ENCODE assay signal across 10 mouse cellular contexts in genomic region chr6:125084424-125084823, GRCm38 (mm10). TPM values are rescaled to one million over a fixed set of nuclear protein-coding genes. Genes with fewer than 3 reads are reported as not detected.
DNase-seq lines count a peak whose midpoint lies in the region; ATAC-seq and TF ChIP-seq lines count a peak whose summit lies in the region.
"Had no signal": no experiment of that assay in that cellular context is flagged by ENCODE, and none has a peak within 500 bp of the region (broad histone marks: within the 10 kb centered on the region; RNA-seq: fewer than 3 reads in every experiment).

No protein-coding gene starts in this region.

- H3K4me2 ChIP-seq in hindbrain, embryonic 16.5 days (ENCODE audit: low read length): no peak overlapping the region
- H3K4me2 ChIP-seq: heart, embryonic 15.5 days; stomach, embryonic 15.5 days had no signal

- peaks cover 34% of the 10 kb centered on the region for H3K27me3 ChIP-seq in forebrain, embryonic 10.5 days (ENCODE audit: poor library complexity, severe bottlenecking)
- no peaks in the 10 kb centered on the region for H3K27me3 ChIP-seq in hindbrain, embryonic 16.5 days (replicated peaks; ENCODE audit: control insufficient read depth, insufficient read depth, low read length)
- peaks cover 17% of the 10 kb centered on the region for H3K27me3 ChIP-seq in limb, embryonic 10.5 days (ENCODE audit: low read depth, poor library complexity, severe bottlenecking)
- H3K27me3 ChIP-seq: stomach, embryonic 15.5 days had no signal

- WGBS in forebrain, embryonic 10.5 days: 8% methylated on average over 4 of the region's 4 CpGs
- WGBS in hindbrain, embryonic 16.5 days: 2% methylated on average over 4 of the region's 4 CpGs
- 8% methylated on average over 4 of the region's 4 CpGs for WGBS in limb, embryonic 10.5 days

- TF ChIP-seq POLR2A in bone marrow macrophage, adult 2 months (IDR thresholded peaks at IDR 0.05; ENCODE audit: borderline replicate concordance, low read depth, low read length): no peak

- peak overlapping the region; percentile 7 for H3K9ac ChIP-seq in hindbrain, embryonic 16.5 days (ENCODE audit: low read depth, low read length)
- H3K9ac ChIP-seq: heart, embryonic 15.5 days; stomach, embryonic 15.5 days had no signal

- H3K27ac ChIP-seq in bone marrow macrophage, adult 2 months (ENCODE audit: insufficient read depth, low read depth, low read length): peak overlapping the region; percentile 59; the same call in 1 of the 2 replicates
- H3K27ac ChIP-seq in forebrain, embryonic 10.5 days: peak overlapping the region; percentile 48
- no peak overlapping the region for H3K27ac ChIP-seq in hindbrain, embryonic 16.5 days (ENCODE audit: low read depth, low read length)
- H3K27ac ChIP-seq in limb, embryonic 10.5 days: peak overlapping the region; percentile 28; the same call in 1 of the 2 replicates
- H3K27ac ChIP-seq: heart, embryonic 15.5 days; stomach, embryonic 15.5 days had no signal

- H3K9me3 ChIP-seq in forebrain, embryonic 10.5 days: no peaks in the 10 kb centered on the region
- no peaks in the 10 kb centered on the region for H3K9me3 ChIP-seq in hindbrain, embryonic 16.5 days (ENCODE audit: control insufficient read depth, low read length)
- H3K9me3 ChIP-seq in limb, embryonic 10.5 days (replicated peaks): no peaks in the 10 kb centered on the region
- H3K9me3 ChIP-seq: heart, embryonic 15.5 days; stomach, embryonic 15.5 days had no signal

- ATAC-seq in hindbrain, embryonic 16.5 days: peak; percentile 19

- H3K36me3 ChIP-seq in forebrain, embryonic 10.5 days (replicated peaks): no peaks in the 10 kb centered on the region
- H3K36me3 ChIP-seq in hindbrain, embryonic 16.5 days (ENCODE audit: control insufficient read depth, insufficient read depth, low read length): no peaks in the 10 kb centered on the region
- no peaks in the 10 kb centered on the region for H3K36me3 ChIP-seq in limb, embryonic 10.5 days
- H3K36me3 ChIP-seq: heart, embryonic 15.5 days; stomach, embryonic 15.5 days had no signal

- TF ChIP-seq CTCF in bone marrow macrophage, adult 2 months (IDR thresholded peaks at IDR 0.05; ENCODE audit: low read depth, low read length): no peak

- H3K4me1 ChIP-seq in bone marrow macrophage, adult 2 months (ENCODE audit: control insufficient read depth, insufficient read depth, low read length): peaks cover 28% of the 10 kb centered on the region
- H3K4me1 ChIP-seq in forebrain, embryonic 10.5 days: peaks cover 40% of the 10 kb centered on the region
- peaks cover 13% of the 10 kb centered on the region for H3K4me1 ChIP-seq in hindbrain, embryonic 16.5 days (ENCODE audit: control insufficient read depth, insufficient read depth, low read depth, low read length)
- H3K4me1 ChIP-seq in limb, embryonic 10.5 days: peaks cover 35% of the 10 kb centered on the region

- peak; percentile 45 for DNase-seq in urinary bladder, postnatal 25 days (ENCODE audit: low spot score)
- no peak for DNase-seq in urinary bladder, postnatal 10 days (ENCODE audit: low spot score)
- peak; percentile 58 for DNase-seq in forebrain, embryonic 10.5 days (ENCODE audit: extremely low spot score, low spot score)
- DNase-seq in limb, embryonic 10.5 days (ENCODE audit: low spot score): peak; percentile 72
- peak; percentile 60 to 69 for DNase-seq in natural killer cell, adult 2 months (ENCODE audit: low spot score in 2 of 2)
- peak; percentile 67 for DNase-seq in yolk sac, embryonic 10.5 days (ENCODE audit: low spot score)

- no peak overlapping the region for H3K4me3 ChIP-seq in bone marrow macrophage, adult 2 months (ENCODE audit: insufficient read depth, low read length)
- H3K4me3 ChIP-seq in forebrain, embryonic 10.5 days: no peak overlapping the region
- H3K4me3 ChIP-seq in hindbrain, embryonic 16.5 days (ENCODE audit: low read length): no peak overlapping the region
- no peak overlapping the region for H3K4me3 ChIP-seq in limb, embryonic 10.5 days
- H3K4me3 ChIP-seq: heart, embryonic 15.5 days; stomach, embryonic 15.5 days had no signal

RNA-seq across cellular contexts. Expression of gene Chd4, which starts 11.4 kb away (rescaled TPM):
- polyA plus RNA-seq in bone marrow macrophage, adult 2 months (2012; ENCODE audit: insufficient read depth, insufficient read length, missing spikeins): 122 and 144 TPM in 2 replicates
- polyA plus RNA-seq in forebrain, embryonic 10.5 days (2016; fragmentation: Nextera tagmentation; extraction: Ambion mirVana): 91.0 and 99.4 TPM in 2 replicates
- 66.6 and 68.4 TPM in 2 replicates for polyA plus RNA-seq in hindbrain, embryonic 16.5 days (2015; fragmentation: Nextera tagmentation; extraction: Ambion mirVana)
- 104 and 109 TPM in 2 replicates for polyA plus RNA-seq in limb, embryonic 10.5 days (2016; fragmentation: Nextera tagmentation; extraction: Ambion mirVana)

RNA-seq across cellular contexts. Expression of gene Lpar5, which starts 16.7 kb away (rescaled TPM):
- 33.2 and 43.3 TPM in 2 replicates for polyA plus RNA-seq in bone marrow macrophage, adult 2 months (2012; ENCODE audit: insufficient read depth, insufficient read length, missing spikeins)
- polyA plus RNA-seq in forebrain, embryonic 10.5 days (2016; fragmentation: Nextera tagmentation; extraction: Ambion mirVana): 0.22 and 0.30 TPM in 2 replicates
- 0.36 and 0.85 TPM in 2 replicates for polyA plus RNA-seq in hindbrain, embryonic 16.5 days (2015; fragmentation: Nextera tagmentation; extraction: Ambion mirVana)
- polyA plus RNA-seq in limb, embryonic 10.5 days (2016; fragmentation: Nextera tagmentation; extraction: Ambion mirVana): 0.14 and 0.18 TPM in 2 replicates

RNA-seq across cellular contexts. Expression of gene Acrbp, which starts 34.9 kb away (rescaled TPM):
- 28.7 and 29.3 TPM in 2 replicates for polyA plus RNA-seq in bone marrow macrophage, adult 2 months (2012; ENCODE audit: insufficient read depth, insufficient read length, missing spikeins)
- polyA plus RNA-seq in forebrain, embryonic 10.5 days (2016; fragmentation: Nextera tagmentation; extraction: Ambion mirVana): 12.8 and 12.9 TPM in 2 replicates
- polyA plus RNA-seq in hindbrain, embryonic 16.5 days (2015; fragmentation: Nextera tagmentation; extraction: Ambion mirVana): 18.2 and 20.9 TPM in 2 replicates
- 10.1 and 13.0 TPM in 2 replicates for polyA plus RNA-seq in limb, embryonic 10.5 days (2016; fragmentation: Nextera tagmentation; extraction: Ambion mirVana)

RNA-seq across cellular contexts. Expression of gene Ing4, which starts 44.9 kb away (rescaled TPM):
- 110 and 113 TPM in 2 replicates for polyA plus RNA-seq in bone marrow macrophage, adult 2 months (2012; ENCODE audit: insufficient read depth, insufficient read length, missing spikeins)
- polyA plus RNA-seq in forebrain, embryonic 10.5 days (2016; fragmentation: Nextera tagmentation; extraction: Ambion mirVana): 117 and 121 TPM in 2 replicates
- polyA plus RNA-seq in hindbrain, embryonic 16.5 days (2015; fragmentation: Nextera tagmentation; extraction: Ambion mirVana): 133 and 137 TPM in 2 replicates
- 121 and 145 TPM in 2 replicates for polyA plus RNA-seq in limb, embryonic 10.5 days (2016; fragmentation: Nextera tagmentation; extraction: Ambion mirVana)

RNA-seq across cellular contexts. Expression of gene Nop2, which starts 47.3 kb away (rescaled TPM):
- 10.7 and 11.4 TPM in 2 replicates for polyA plus RNA-seq in bone marrow macrophage, adult 2 months (2012; ENCODE audit: insufficient read depth, insufficient read length, missing spikeins)
- 101 and 103 TPM in 2 replicates for polyA plus RNA-seq in forebrain, embryonic 10.5 days (2016; fragmentation: Nextera tagmentation; extraction: Ambion mirVana)
- polyA plus RNA-seq in hindbrain, embryonic 16.5 days (2015; fragmentation: Nextera tagmentation; extraction: Ambion mirVana): 48.6 and 50.7 TPM in 2 replicates
- 94.6 and 119 TPM in 2 replicates for polyA plus RNA-seq in limb, embryonic 10.5 days (2016; fragmentation: Nextera tagmentation; extraction: Ambion mirVana)

Comparison
In these comparisons a context has a peak if more than half of its experiments do, and no peak if none do; other contexts are left out.
1. RNA of gene Lpar5, which starts 16.7 kb away (polyA plus RNA-seq): 33.2 to 43.3 TPM in bone marrow macrophage, adult 2 months; 0.36 to 0.85 TPM in hindbrain, embryonic 16.5 days, 0.22 to 0.30 TPM in forebrain, embryonic 10.5 days and 0.14 to 0.18 TPM in limb, embryonic 10.5 days; every median in the first group is over 10 times any median in the second.